Mouse (Mus musculus) E14TG2a.4 (cell line): Measurements from ENCODE around the gene Slco4a1.
A peak's percentile ranks its signal among the peaks of the same experiment; 100 is the strongest.

Experiments used
- H3K27me3 ChIP-seq: 2 replicates; pipeline ENCODE4 v1.6.1; 2014; ENCODE audit warnings: low read length, control low read depth; ENCODE audit not compliant: insufficient read depth
- H3K36me3 ChIP-seq: 2 replicates; pipeline ENCODE4 v1.6.1; 2014; ENCODE audit warnings: low read length, control low read depth; ENCODE audit not compliant: insufficient read depth
- H3K4me1 ChIP-seq: replicated peaks from 2 replicates; pipeline ENCODE4 v1.6.1; 2014; ENCODE audit warnings: low read depth, low read length, control low read depth
- H3K4me3 ChIP-seq: replicated peaks from 2 replicates; pipeline ENCODE4 v1.5.1; 2014; ENCODE audit warnings: mild to moderate bottlenecking, low read length
- H3K9me3 ChIP-seq: 2 replicates; pipeline ENCODE4 v1.6.1; 2014; ENCODE audit warnings: low read length, control low read depth
- CTCF ChIP-seq: conservative IDR thresholded peaks from 2 replicates; pipeline ENCODE4 v1.5.1; 2014; ENCODE audit warnings: low read length
- NANOG ChIP-seq: IDR thresholded peaks from 2 replicates; pipeline ENCODE4 v1.6.1; 2014; ENCODE audit warnings: borderline replicate concordance, low read length, mixed read lengths
- POU5F1 ChIP-seq: IDR thresholded peaks from 2 replicates; pipeline ENCODE4 v1.6.1; 2014; ENCODE audit warnings: low read length, borderline replicate concordance

The Slco4a1 gene

GRCm38 (mm10) chr2:180482274-180482673 lies 26.2 kb downstream of the Slco4a1 start:
- Histone ChIP-seq H3K27me3 (peaks cover 62% of the 10 kb centered on the region), H3K4me1 (peaks cover 39% of the 10 kb centered on the region), H3K4me3 (no peak overlapping the region), H3K9me3 (no peaks in the 10 kb centered on the region), H3K36me3 (no peaks in the 10 kb centered on the region)
- TF ChIP-seq NANOG: no peak
- no peak for TF ChIP-seq CTCF
- TF ChIP-seq POU5F1: no peak

GRCm38 (mm10) chr2:180484882-180485281 lies 28.8 kb downstream of the Slco4a1 start:
- Histone ChIP-seq H3K36me3 (no peaks in the 10 kb centered on the region), H3K27me3 (peaks cover 82% of the 10 kb centered on the region), H3K4me1 (peaks cover 53% of the 10 kb centered on the region), H3K9me3 (no peaks in the 10 kb centered on the region), H3K4me3 (no peak overlapping the region)
- no peak for TF ChIP-seq NANOG
- no peak for TF ChIP-seq POU5F1
- TF ChIP-seq CTCF: no peak

DNA sequence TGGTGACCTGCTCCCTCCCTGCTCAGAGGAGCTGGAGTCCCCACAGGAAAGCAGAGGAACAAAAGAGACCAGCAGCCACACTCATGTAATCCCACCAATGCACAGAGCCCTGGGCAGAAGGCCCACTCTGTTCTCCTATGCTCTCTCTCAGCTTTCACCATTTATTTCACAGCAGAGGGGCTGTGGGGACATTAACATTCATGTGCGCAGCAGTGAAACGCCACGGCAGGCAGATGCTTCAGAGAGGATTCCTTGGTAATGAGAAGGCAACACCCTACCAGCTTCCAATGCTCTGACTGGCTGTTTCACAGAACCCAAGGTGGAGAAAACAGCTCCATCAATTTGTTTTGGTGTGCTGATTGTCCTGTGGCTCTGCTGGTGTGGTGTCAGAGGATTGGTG lies 29.3 kb downstream of the Slco4a1 start:
- Histone ChIP-seq H3K36me3 (no peaks in the 10 kb centered on the region), H3K27me3 (peaks cover 85% of the 10 kb centered on the region), H3K4me1 (peaks cover 53% of the 10 kb centered on the region), H3K4me3 (no peak overlapping the region), H3K9me3 (no peaks in the 10 kb centered on the region)
- TF ChIP-seq CTCF (no peak), NANOG (no peak), POU5F1 (no peak)

DNA sequence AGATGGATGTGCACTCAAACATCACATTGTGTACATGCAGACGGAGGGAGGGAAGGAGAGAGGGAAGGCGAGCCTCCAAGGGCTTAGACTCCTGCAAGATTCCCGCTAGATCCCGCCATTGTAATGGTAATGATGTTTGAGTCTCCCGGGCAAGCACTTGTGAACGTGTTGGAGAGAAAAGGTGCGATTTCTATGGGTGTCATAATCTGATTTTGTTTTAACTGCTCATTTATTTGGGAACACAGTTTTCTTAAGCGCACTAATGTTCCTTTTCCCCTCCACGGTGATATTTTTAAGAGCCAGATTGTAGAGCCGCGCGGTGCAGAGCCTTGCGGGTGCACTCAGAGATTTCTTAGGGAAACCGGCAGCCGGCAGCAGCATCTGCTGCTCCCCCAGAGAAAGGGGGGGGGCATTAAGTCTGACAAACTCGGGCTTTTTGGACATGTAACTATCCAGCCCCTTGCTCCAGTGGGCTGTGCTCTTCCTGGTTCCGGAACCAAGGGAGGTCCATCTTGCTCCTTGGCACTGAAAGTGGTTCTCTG lies 32.2 kb downstream of the Slco4a1 start:
- TF ChIP-seq NANOG (no peak), CTCF (no peak), POU5F1 (peak; percentile 47; the same call in 1 of the 2 replicates)
- Histone ChIP-seq H3K4me1 (peaks cover 30% of the 10 kb centered on the region), H3K27me3 (peaks cover 87% of the 10 kb centered on the region), H3K9me3 (no peaks in the 10 kb centered on the region), H3K36me3 (no peaks in the 10 kb centered on the region), H3K4me3 (peak overlapping the region; percentile 37)

DNA sequence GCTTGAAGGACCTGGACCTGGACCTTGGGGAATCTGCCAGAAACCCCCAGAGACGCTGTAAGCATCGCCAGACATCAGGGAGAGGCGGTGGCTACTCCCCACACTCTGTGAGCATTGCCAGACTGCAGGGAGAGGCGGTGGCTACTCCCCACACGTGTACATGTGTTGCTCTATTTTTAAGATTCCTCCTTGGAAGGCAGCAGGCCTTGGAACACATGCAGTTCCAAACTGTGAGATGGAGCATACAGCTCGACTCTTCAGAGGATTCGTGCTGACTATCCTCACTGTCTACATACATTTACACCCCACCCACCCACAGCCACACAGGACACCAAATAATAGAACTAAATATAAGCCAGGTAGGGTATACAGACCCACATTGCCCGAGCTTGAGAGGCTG lies 39.9 kb downstream of the Slco4a1 start:
- Histone ChIP-seq H3K4me1 (peaks cover 24% of the 10 kb centered on the region), H3K36me3 (no peaks in the 10 kb centered on the region), H3K4me3 (no peak overlapping the region), H3K9me3 (no peaks in the 10 kb centered on the region), H3K27me3 (peaks cover 89% of the 10 kb centered on the region)
- TF ChIP-seq CTCF (no peak), POU5F1 (no peak), NANOG (no peak)

DNA sequence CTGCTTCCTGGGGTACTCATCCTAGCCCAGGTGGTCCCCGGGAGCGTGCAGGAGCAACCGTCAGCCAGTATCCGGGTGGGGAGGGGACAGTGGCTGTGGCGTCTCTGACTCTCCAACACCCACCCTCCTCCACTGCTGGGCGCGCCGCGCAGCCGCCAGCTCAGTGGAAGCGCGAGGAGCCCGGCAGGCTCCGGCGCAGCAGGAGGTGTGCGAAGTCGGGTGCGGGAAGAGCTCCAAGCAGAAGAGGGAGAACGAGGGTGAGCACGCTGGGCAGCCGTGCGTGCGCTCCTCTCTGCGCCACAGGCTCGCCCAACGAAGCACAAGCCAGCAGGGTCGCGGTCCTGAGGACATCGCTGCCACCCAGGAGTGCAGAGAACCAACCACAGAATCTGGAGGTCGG lies 43.7 kb downstream of the Slco4a1 start, which contains the start of gene Ntsr1:
TSS of gene Ntsr1 (plus strand) at position 236 of the 400 bp plus-strand sequence.
- no peak for TF ChIP-seq NANOG
- TF ChIP-seq CTCF: no peak
- TF ChIP-seq POU5F1: no peak
- Histone ChIP-seq H3K4me1 (peaks cover 31% of the 10 kb centered on the region), H3K4me3 (peak within 1 kb of the TSS; percentile 70), H3K27me3 (peaks cover 83% of the 10 kb centered on the region), H3K36me3 (no peaks in the 10 kb centered on the region), H3K9me3 (no peaks in the 10 kb centered on the region)

- H3K36me3 ChIP-seq: no peaks in the 10 kb centered on the region
- H3K4me3 ChIP-seq: no peak overlapping the region
- TF ChIP-seq CTCF (no peak), POU5F1 (no peak), NANOG (no peak)
- peaks cover 31% of the 10 kb centered on the region for H3K4me1 ChIP-seq
- peaks cover 83% of the 10 kb centered on the region for H3K27me3 ChIP-seq
- no peaks in the 10 kb centered on the region for H3K9me3 ChIP-seq
Measured at GRCm38 (mm10) chr2:180500726-180501125, 44.7 kb downstream of the Slco4a1 start.

DNA sequence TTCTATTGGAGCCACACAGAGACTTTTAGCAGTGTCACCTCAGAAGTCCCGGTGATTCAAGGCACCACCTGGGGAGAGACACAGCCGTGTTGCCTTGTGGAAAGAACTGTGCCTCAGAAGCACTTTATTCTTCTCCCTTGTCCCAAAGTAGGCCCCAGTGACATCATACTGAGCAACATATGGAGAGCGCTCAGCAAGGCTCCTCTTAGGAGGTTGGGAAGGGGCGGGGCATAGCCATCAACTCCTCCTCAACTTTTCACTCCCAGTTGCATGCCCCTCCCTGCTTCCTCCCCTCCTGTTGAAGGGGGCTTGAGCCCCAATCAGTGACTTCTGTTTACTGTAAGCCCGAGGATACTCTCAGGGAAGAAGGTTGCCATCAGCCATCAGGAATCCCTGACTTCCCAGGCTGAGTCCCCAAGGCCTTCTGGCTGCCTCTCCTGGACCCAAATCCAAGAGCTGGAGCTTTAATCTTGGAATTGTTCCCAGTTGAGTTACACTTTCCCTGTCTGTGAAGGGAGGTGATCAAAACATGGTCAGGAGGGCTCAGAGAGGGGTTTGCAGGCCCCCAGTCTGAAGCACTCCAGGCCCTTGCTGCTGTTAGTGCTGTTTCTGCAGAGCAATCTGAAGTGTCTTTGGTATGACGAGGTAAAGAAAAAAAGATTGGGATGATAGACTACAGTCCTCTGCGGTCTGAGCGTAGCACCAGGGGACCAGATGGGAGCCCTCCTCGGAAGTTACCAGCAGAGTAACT lies 45.3 kb downstream of the Slco4a1 start:
- H3K27me3 ChIP-seq: peaks cover 85% of the 10 kb centered on the region

GRCm38 (mm10) chr2:180506281-180506680 lies 50.2 kb downstream of the Slco4a1 start:
- Histone ChIP-seq H3K9me3 (no peaks in the 10 kb centered on the region), H3K36me3 (no peaks in the 10 kb centered on the region), H3K4me1 (peaks cover 3% of the 10 kb centered on the region; the same call in 1 of the 2 replicates), H3K4me3 (no peak overlapping the region), H3K27me3 (peaks cover 67% of the 10 kb centered on the region)
- no peak for TF ChIP-seq POU5F1
- no peak for TF ChIP-seq CTCF
- no peak for TF ChIP-seq NANOG

More for the DNA sequence above, 45.3 kb downstream of the Slco4a1 start:
- Histone ChIP-seq H3K9me3 (no peaks in the 10 kb centered on the region), H3K4me3 (no peak overlapping the region), H3K4me1 (peaks cover 31% of the 10 kb centered on the region), H3K36me3 (no peaks in the 10 kb centered on the region)
- no peak for TF ChIP-seq CTCF
- no peak for TF ChIP-seq NANOG
- no peak for TF ChIP-seq POU5F1
